Mouse (Mus musculus): Measurements from ENCODE around the gene Cdc25b. TPM values are rescaled to one million over a fixed set of nuclear protein-coding genes. Genes with fewer than 3 reads are reported as not detected.

Gene Cdc25b
- polyA plus RNA-seq, 1 experiment from 2014 or later = 73.8 TPM

- 27% methylated on average over 3 of the region's 3 CpGs for WGBS
- ATAC-seq (ENCODE audit: low FRiP score, low TSS enrichment) = 0 out of 2 replicates have a peak, but pooled peaks have one; percentile 0
- Histone ChIP-seq H3K36me3 (ENCODE audit: insufficient read depth, low read length) (peaks cover 12% of the 10 kb centered on the region), H3K4me1 (ENCODE audit: insufficient read depth, low read length) (peaks cover 30% of the 10 kb centered on the region), H3K27ac (ENCODE audit: low read length) (peak overlapping the region; percentile 85), H3K4me3 (ENCODE audit: low read length) (peak overlapping the region; percentile 75), H3K9ac (replicated peaks; ENCODE audit: low read length) (peak overlapping the region; percentile 85), H3K4me2 (replicated peaks; ENCODE audit: low read depth, low read length) (peak overlapping the region; percentile 89), H3K27me3 (ENCODE audit: insufficient read depth, low read length) (no peaks in the 10 kb centered on the region), H3K9me3 (ENCODE audit: low read length) (no peaks in the 10 kb centered on the region)
Measured at GRCm38 (mm10) chr2:131187602-131187922, 813 bp downstream of the Cdc25b start.

- H3K4me1 ChIP-seq (ENCODE audit: insufficient read depth, low read length) = peaks cover 30% of the 10 kb centered on the region
- no peaks in the 10 kb centered on the region for H3K9me3 ChIP-seq (ENCODE audit: low read length)
- H3K4me2 ChIP-seq (replicated peaks; ENCODE audit: low read depth, low read length) = peak overlapping the region; percentile 89; the same call in 1 of the 2 replicates
- no peak for ATAC-seq (ENCODE audit: low FRiP score, low TSS enrichment)
- no peak overlapping the region for H3K9ac ChIP-seq (replicated peaks; ENCODE audit: low read length)
- H3K27me3 ChIP-seq (ENCODE audit: insufficient read depth, low read length) = no peaks in the 10 kb centered on the region
- peaks cover 20% of the 10 kb centered on the region for H3K36me3 ChIP-seq (ENCODE audit: insufficient read depth, low read length)
- H3K4me3 ChIP-seq (ENCODE audit: low read length) = no peak overlapping the region
- no peak overlapping the region for H3K27ac ChIP-seq (ENCODE audit: low read length)
- WGBS = 93% methylated on average over 5 of the region's 5 CpGs
Measured at GRCm38 (mm10) chr2:131188311-131188710, 1.6 kb downstream of the Cdc25b start.

GRCm38 (mm10) chr2:131189521-131190309 lies 3.0 kb downstream of the Cdc25b start:
- H3K4me3 ChIP-seq (ENCODE audit: low read length) = no peak overlapping the region
- H3K36me3 ChIP-seq (ENCODE audit: insufficient read depth, low read length) = peaks cover 29% of the 10 kb centered on the region
- H3K9ac ChIP-seq (replicated peaks; ENCODE audit: low read length) = no peak overlapping the region
- H3K9me3 ChIP-seq (ENCODE audit: low read length) = no peaks in the 10 kb centered on the region
- ATAC-seq (ENCODE audit: low FRiP score, low TSS enrichment) = no peak
- peaks cover 30% of the 10 kb centered on the region for H3K4me1 ChIP-seq (ENCODE audit: insufficient read depth, low read length)
- peak overlapping the region; percentile 82 for H3K27ac ChIP-seq (ENCODE audit: low read length)
- WGBS = 36% methylated on average over 5 of the region's 5 CpGs
- no peak overlapping the region for H3K4me2 ChIP-seq (replicated peaks; ENCODE audit: low read depth, low read length)
- H3K27me3 ChIP-seq (ENCODE audit: insufficient read depth, low read length) = no peaks in the 10 kb centered on the region

GRCm38 (mm10) chr2:131190344-131191004 lies 3.7 kb downstream of the Cdc25b start:
- Histone ChIP-seq H3K4me2 (replicated peaks; ENCODE audit: low read depth, low read length) (peak overlapping the region; percentile 15; the same call in 1 of the 2 replicates), H3K9me3 (ENCODE audit: low read length) (no peaks in the 10 kb centered on the region), H3K36me3 (ENCODE audit: insufficient read depth, low read length) (peaks cover 34% of the 10 kb centered on the region), H3K27me3 (ENCODE audit: insufficient read depth, low read length) (no peaks in the 10 kb centered on the region), H3K9ac (replicated peaks; ENCODE audit: low read length) (no peak overlapping the region), H3K4me1 (ENCODE audit: insufficient read depth, low read length) (peaks cover 30% of the 10 kb centered on the region), H3K4me3 (ENCODE audit: low read length) (no peak overlapping the region), H3K27ac (ENCODE audit: low read length) (peak overlapping the region; percentile 82)
- 20% methylated on average over 10 of the region's 10 CpGs for WGBS
- peak; percentile 76 for ATAC-seq (ENCODE audit: low FRiP score, low TSS enrichment)

GRCm38 (mm10) chr2:131191005-131191390 lies 4.2 kb downstream of the Cdc25b start:
- peaks cover 34% of the 10 kb centered on the region for H3K36me3 ChIP-seq (ENCODE audit: insufficient read depth, low read length)
- peak overlapping the region; percentile 82 for H3K27ac ChIP-seq (ENCODE audit: low read length)
- peaks cover 27% of the 10 kb centered on the region for H3K4me1 ChIP-seq (ENCODE audit: insufficient read depth, low read length)
- 0 out of 2 replicates have a peak overlapping the region, but pooled peaks have one; percentile 15 for H3K4me2 ChIP-seq (replicated peaks; ENCODE audit: low read depth, low read length)
- no peak overlapping the region for H3K4me3 ChIP-seq (ENCODE audit: low read length)
- H3K9ac ChIP-seq (replicated peaks; ENCODE audit: low read length) = no peak overlapping the region
- no peaks in the 10 kb centered on the region for H3K27me3 ChIP-seq (ENCODE audit: insufficient read depth, low read length)
- no peak for ATAC-seq (ENCODE audit: low FRiP score, low TSS enrichment)
- no peaks in the 10 kb centered on the region for H3K9me3 ChIP-seq (ENCODE audit: low read length)
- WGBS = 70% methylated on average over 6 of the region's 7 CpGs

GRCm38 (mm10) chr2:131196606-131197316 lies 10.0 kb downstream of the Cdc25b start:
- H3K36me3 ChIP-seq (ENCODE audit: insufficient read depth, low read length) = peaks cover 49% of the 10 kb centered on the region
- no peaks in the 10 kb centered on the region for H3K9me3 ChIP-seq (ENCODE audit: low read length)
- ATAC-seq (ENCODE audit: low FRiP score, low TSS enrichment) = no peak
- no peak overlapping the region for H3K9ac ChIP-seq (replicated peaks; ENCODE audit: low read length)
- H3K4me2 ChIP-seq (replicated peaks; ENCODE audit: low read depth, low read length) = no peak overlapping the region
- H3K27me3 ChIP-seq (ENCODE audit: insufficient read depth, low read length) = no peaks in the 10 kb centered on the region
- H3K4me3 ChIP-seq (ENCODE audit: low read length) = no peak overlapping the region
- no peak overlapping the region for H3K27ac ChIP-seq (ENCODE audit: low read length)
- H3K4me1 ChIP-seq (ENCODE audit: insufficient read depth, low read length) = no peaks in the 10 kb centered on the region
- WGBS = 90% methylated on average over 16 of the region's 16 CpGs

- Histone ChIP-seq H3K27me3 (ENCODE audit: insufficient read depth, low read length) (no peaks in the 10 kb centered on the region), H3K4me3 (ENCODE audit: low read length) (no peak overlapping the region), H3K4me1 (ENCODE audit: insufficient read depth, low read length) (peaks cover 12% of the 10 kb centered on the region), H3K36me3 (ENCODE audit: insufficient read depth, low read length) (peaks cover 21% of the 10 kb centered on the region; the same call in 1 of the 2 replicates), H3K27ac (ENCODE audit: low read length) (no peak overlapping the region), H3K9me3 (ENCODE audit: low read length) (no peaks in the 10 kb centered on the region), H3K4me2 (replicated peaks; ENCODE audit: low read depth, low read length) (no peak overlapping the region), H3K9ac (replicated peaks; ENCODE audit: low read length) (no peak overlapping the region)
- WGBS = 87% methylated on average over 2 of the region's 2 CpGs
- ATAC-seq (ENCODE audit: low FRiP score, low TSS enrichment) = no peak
Measured at GRCm38 (mm10) chr2:131200710-131201109, 14.0 kb downstream of the Cdc25b start.

GRCm38 (mm10) chr2:131201262-131201661 lies 14.5 kb downstream of the Cdc25b start:
- 95% methylated on average over 3 of the region's 3 CpGs for WGBS
- Histone ChIP-seq H3K27ac (ENCODE audit: low read length) (no peak overlapping the region), H3K36me3 (ENCODE audit: insufficient read depth, low read length) (peaks cover 21% of the 10 kb centered on the region; the same call in 1 of the 2 replicates), H3K4me2 (replicated peaks; ENCODE audit: low read depth, low read length) (no peak overlapping the region), H3K27me3 (ENCODE audit: insufficient read depth, low read length) (no peaks in the 10 kb centered on the region), H3K9me3 (ENCODE audit: low read length) (no peaks in the 10 kb centered on the region), H3K4me1 (ENCODE audit: insufficient read depth, low read length) (peaks cover 12% of the 10 kb centered on the region), H3K9ac (replicated peaks; ENCODE audit: low read length) (no peak overlapping the region), H3K4me3 (ENCODE audit: low read length) (no peak overlapping the region)
- ATAC-seq (ENCODE audit: low FRiP score, low TSS enrichment) = no peak

GRCm38 (mm10) chr2:131203816-131204409 lies 17.2 kb downstream of the Cdc25b start:
- Histone ChIP-seq H3K4me1 (ENCODE audit: insufficient read depth, low read length) (peaks cover 12% of the 10 kb centered on the region), H3K9me3 (ENCODE audit: low read length) (no peaks in the 10 kb centered on the region), H3K4me3 (ENCODE audit: low read length) (no peak overlapping the region), H3K27ac (ENCODE audit: low read length) (peak overlapping the region; percentile 80), H3K4me2 (replicated peaks; ENCODE audit: low read depth, low read length) (no peak overlapping the region), H3K9ac (replicated peaks; ENCODE audit: low read length) (no peak overlapping the region), H3K36me3 (ENCODE audit: insufficient read depth, low read length) (peaks cover 6% of the 10 kb centered on the region; the same call in 1 of the 2 replicates), H3K27me3 (ENCODE audit: insufficient read depth, low read length) (no peaks in the 10 kb centered on the region)
- ATAC-seq (ENCODE audit: low FRiP score, low TSS enrichment) = no peak
- WGBS = 72% methylated on average over 6 of the region's 6 CpGs

All from kidney, embryonic 16.5 days (tissue).